Mouse (Mus musculus): ENCODE measurements at regions not wholly inside any gene's neighbourhood (a gene's known extent, or its start where the extent isn't known, plus 50 kb on each side); places are given as distances from the start of the nearest gene placed in this dataset.
"Not testable (repeated sequence)": the region's sequence is repeated elsewhere in the genome, so short reads cannot be mapped to it uniquely, and the experiment has no call there.

DNA sequence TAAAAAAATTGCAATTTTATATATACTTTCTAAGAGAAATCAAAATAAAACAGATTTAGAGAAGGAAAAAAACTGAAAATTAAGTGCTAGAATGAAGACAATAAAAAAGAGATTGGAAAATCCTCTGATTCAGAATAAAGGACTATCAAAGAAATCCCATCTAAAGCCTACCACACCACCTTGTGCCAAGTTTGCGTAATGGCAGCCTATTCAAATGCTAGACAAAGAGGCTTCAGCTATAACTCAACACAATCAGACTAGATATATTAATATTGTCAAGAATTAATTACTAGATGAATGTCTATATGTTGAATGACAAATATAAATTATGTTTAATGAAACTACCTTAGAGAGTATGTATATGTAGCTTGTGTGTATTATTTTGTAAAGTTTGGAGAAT, 221.9 kb upstream of the Ascc3 start:
- DNase-seq (ENCODE audit: low spot score): peak; percentile 49

DNA sequence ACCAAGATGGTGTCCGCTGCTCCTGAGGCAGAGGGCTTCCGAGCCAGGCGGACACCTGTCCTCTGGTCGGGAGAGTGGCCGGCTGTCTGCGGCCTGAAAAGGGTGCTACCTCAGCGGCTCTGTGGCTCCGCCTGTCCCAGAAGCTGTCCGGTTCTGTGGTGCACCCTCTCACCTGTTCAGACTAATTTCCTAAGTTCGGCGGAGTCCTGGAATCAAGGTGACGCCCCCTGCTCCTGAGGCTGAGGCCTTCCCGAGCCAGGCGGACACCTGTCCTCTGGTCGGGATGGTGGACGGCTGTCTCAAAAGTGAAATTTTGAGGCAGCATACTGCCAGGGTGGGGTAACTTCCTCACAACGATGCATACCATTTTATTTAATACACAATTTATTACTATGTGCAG, 199.9 kb upstream of the Ascc3 start:
- DNase-seq (ENCODE audit: low spot score): not testable (repeated sequence)

All from embryo, embryonic 10 days (tissue).